Mouse (Mus musculus): ENCODE measurements around the gene Slit1. TPM values are rescaled to one million over a fixed set of nuclear protein-coding genes. Genes with fewer than 3 reads are reported as not detected.

Slit1 gene
- polyA plus RNA-seq, 1 experiment: 28.3 TPM

- DNase-seq (ENCODE audit: extremely low spot score in 1 of 2, low spot score in 1 of 2): peak in 1 of 2 experiments; percentile 64
Measured at GRCm38 (mm10) chr19:41693727-41694126, 49.7 kb downstream of the Slit1 start.

GRCm38 (mm10) chr19:41690064-41690463, 53.4 kb downstream of the Slit1 start:
- DNase-seq (ENCODE audit: extremely low spot score in 1 of 2, low spot score in 1 of 2): no peak

DNA sequence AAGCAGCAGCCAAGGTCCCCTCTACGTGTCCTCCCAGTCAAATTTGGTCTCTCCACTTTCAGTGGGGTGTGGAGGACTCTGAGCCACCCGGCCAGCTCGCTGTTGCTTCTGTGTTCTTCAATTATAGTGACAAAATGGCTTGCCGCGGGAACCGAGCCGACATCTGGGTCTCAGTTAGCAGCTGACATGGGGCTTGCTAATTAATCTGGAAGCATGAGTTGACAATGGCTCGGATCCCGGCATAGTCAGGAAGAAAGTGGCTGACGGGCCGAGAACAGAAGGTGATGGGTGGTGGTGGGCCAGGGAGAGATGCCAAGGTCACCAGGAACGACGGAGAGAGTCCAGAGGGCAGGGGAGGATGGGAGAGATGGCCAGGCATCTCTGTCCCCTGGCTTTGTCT, 55.2 kb downstream of the Slit1 start:
- no peak for DNase-seq (ENCODE audit: extremely low spot score in 1 of 2, low spot score in 1 of 2)

DNA sequence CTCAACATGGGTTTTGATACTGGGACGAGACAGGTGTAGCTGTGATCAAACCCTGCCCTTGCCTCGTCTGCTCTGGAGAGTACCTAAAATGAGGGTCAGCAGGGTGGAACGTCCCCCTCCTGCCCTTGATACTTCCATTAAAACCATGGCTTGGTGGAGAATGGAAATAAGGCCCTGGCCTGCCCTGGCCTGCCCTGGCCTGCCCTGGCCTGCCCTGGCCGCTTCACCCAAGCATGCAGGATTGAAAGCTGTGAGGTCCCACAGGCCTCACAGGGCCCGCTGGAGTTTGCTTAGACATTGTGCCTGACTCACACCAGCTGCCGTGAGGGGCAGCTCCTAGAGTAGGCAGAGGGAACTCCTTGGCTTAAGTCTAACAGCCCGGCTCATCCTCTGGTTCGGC, 55.6 kb downstream of the Slit1 start:
- DNase-seq (ENCODE audit: extremely low spot score in 1 of 2, low spot score in 1 of 2): no peak

DNA sequence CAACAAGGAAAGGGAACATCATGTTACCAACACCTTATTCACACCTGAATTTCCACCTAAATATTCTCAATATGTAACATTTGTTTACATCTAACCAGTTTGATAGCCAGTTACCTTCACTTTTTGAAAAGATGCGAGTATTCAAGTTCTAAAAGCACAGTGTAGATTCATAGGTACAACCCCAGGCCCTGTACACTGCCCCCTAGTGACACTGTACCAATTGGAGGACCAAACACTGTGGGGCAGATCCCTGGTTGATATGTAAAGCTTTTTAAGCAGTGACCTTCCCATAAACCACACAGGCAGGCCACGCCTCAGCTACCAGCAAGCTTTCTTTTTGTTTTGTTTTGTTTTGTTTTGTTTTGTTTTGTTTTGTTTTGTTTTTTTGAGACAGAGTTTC, 57.3 kb downstream of the Slit1 start:
- no peak for DNase-seq (ENCODE audit: extremely low spot score in 1 of 2, low spot score in 1 of 2)

DNA sequence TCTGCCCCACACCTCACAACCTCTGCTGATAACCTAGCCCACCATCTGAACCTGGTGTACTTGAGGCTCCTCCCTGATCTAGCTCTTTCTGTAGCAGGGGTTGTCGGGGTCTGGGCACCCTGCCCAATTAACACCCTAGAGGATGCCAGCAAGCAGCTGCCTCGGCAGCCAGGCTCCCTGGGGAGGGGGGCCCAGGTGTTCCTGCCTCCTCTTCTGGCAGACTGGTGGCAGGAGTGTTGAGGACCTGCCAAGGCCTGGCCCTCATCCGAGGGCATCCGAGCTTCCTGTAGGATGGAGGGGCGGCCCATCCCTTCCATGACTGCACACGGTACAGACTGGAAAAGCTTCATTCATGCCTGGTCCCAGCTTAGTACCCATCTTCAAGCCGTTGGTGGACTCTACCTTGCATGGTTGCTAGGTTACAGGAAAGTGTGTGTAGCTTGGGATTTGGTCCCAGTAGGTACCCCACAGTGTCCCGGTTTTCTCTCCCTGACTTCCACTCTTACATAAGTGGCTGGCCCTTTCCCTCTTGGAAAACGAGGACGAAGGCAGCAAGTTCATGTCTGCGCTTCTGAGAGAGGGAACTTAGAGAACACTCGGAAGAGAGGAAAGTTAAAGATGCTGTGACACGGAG, 57.9 kb downstream of the Slit1 start:
- no peak for DNase-seq (ENCODE audit: extremely low spot score in 1 of 2, low spot score in 1 of 2)

DNA sequence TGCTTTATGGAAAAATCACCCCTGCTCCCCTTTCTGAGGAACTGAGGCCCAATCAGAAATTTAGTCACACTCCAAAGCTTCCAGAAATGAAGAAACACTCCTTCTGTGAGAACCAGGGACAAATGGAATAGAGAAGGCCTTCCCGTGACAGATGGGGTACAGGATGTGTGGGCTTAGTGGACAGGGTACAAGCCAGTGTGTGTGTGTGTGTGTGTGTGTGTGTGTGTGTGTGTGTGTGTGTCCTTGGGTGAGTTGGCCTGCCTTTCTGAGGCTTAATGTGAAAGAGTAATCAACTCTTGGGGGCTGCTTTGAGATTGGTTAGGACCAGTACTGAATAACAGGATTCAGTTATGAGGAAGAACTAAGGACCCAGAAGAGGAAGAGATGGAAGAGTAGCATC, 58.6 kb downstream of the Slit1 start:
- no peak for DNase-seq (ENCODE audit: extremely low spot score in 1 of 2, low spot score in 1 of 2)

GRCm38 (mm10) chr19:41683951-41684350, 59.5 kb downstream of the Slit1 start:
- no peak for DNase-seq (ENCODE audit: extremely low spot score in 1 of 2, low spot score in 1 of 2)

DNA sequence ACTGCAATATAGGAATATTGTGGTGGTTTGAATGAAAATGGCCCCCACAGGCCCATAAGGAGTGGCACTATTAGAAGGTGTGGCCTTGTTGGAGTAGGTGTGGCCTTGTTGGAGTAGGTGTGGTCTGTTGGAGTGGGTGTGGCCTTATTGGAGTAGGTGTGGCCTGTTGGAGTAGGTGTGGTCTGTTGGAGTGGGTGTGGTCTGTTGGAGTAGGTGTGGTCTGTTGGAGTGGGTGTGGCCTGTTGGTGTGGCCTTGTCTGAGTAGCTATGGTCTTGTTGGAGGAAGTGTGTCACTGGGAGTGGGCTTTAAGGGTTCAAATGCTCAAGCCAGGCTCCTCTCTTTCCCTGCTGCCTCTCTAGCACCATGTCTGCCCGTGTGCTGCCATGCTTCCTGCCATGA, 63.2 kb downstream of the Slit1 start:
- no peak for DNase-seq (ENCODE audit: extremely low spot score in 1 of 2, low spot score in 1 of 2)

DNA sequence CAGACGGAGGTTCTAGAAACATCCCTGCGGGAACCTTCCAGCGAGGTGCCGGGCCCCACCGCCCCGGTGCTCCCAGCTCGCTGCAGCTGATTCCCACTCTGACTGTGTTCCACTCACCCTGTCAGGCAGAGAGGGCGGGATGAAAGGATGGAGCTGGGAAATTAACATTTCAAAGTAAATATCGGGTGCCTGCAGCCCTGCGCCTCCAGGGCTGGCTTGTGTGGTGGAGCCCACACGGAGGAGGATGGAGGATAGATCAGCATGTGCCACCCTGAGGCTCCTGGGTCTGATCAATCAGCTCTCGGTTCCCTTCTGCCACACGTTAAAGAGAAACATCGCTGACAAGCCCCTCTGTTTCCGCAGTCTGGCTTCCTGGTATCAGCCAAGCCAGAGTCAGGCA, 64.4 kb downstream of the Slit1 start:
- no peak for DNase-seq (ENCODE audit: extremely low spot score in 1 of 2, low spot score in 1 of 2)

- DNase-seq (ENCODE audit: extremely low spot score in 1 of 2, low spot score in 1 of 2): no peak
Measured at GRCm38 (mm10) chr19:41677575-41677974, 65.9 kb downstream of the Slit1 start.

GRCm38 (mm10) chr19:41675583-41675982, 67.9 kb downstream of the Slit1 start:
- no peak for DNase-seq (ENCODE audit: extremely low spot score in 1 of 2, low spot score in 1 of 2)

- no peak for DNase-seq (ENCODE audit: extremely low spot score in 1 of 2, low spot score in 1 of 2)
Measured at GRCm38 (mm10) chr19:41674366-41674765, 69.1 kb downstream of the Slit1 start.

DNA sequence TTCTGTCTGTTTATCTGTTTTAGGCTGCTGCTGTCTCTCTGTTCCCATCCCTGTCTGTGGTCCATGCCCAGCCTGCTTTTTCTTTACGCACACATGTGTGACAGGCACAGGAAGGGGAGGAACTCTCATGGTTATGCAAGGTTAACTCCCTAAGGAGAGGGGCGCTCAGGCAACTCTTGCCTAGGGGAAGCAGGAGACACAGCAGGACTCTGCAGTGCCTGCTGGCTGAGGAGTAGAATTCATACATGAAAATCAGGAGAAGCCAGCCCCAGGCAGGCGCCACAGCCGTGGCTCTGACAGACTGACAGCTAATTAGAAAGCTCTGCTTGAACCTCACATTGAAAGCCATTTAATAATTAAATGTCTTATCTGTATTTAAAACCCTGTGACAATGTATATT, 70.6 kb downstream of the Slit1 start:
- no peak for DNase-seq (ENCODE audit: extremely low spot score in 1 of 2, low spot score in 1 of 2)

GRCm38 (mm10) chr19:41670931-41671330, 72.5 kb downstream of the Slit1 start:
- no peak for DNase-seq (ENCODE audit: extremely low spot score in 1 of 2, low spot score in 1 of 2)

- no peak for DNase-seq (ENCODE audit: extremely low spot score in 1 of 2, low spot score in 1 of 2)
Measured at GRCm38 (mm10) chr19:41670473-41670872, 73.0 kb downstream of the Slit1 start.

DNA sequence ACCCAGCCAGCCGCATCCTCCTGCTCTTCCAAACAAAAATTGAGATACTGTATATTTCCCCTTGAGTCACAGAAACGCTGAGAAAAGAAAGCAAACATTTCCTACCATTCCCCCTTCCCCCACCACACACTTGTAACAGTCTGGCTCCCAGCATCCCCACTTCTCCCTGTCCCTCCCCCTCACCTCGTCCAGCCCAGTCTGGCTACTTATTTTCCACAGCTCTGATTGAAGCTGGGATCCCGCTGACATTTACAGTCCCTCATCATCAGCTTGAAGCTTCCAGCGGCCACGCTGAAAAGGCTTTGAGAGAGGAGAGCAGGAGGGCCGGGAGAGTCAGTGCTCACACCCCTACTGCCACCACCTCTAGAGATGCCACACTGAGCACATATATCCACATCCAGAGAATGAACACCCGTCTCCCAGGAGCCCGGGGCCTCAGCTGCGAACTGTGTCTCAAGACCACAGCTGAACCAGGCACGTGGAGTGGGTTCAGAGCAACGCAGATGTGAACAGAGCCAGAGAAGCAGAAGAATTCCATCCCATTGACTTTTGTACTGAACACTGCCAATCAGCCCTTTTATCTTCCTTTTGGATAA, 73.6 kb downstream of the Slit1 start:
- no peak for DNase-seq (ENCODE audit: extremely low spot score in 1 of 2, low spot score in 1 of 2)

- no peak for DNase-seq (ENCODE audit: extremely low spot score in 1 of 2, low spot score in 1 of 2)
Measured at GRCm38 (mm10) chr19:41667591-41667990, 75.9 kb downstream of the Slit1 start.

DNA sequence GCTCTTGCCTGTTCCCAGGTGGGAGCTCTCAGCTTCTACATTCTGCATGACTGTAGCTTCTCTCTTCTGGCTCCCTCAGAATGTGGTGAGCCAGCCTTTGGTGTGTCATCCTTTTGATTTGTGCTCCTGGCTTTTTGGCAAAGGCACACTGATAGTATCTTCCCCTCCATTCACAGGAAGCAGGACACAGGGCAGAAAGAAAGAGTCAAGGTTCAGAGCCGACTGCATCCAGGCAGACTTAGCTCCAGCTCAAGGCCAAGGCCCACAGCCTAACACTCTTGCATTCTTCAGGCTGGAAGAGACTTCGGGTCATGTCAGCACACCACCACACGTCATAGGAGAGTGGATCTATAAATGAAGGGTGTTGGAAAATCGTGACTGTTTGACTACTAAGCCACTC, 77.5 kb downstream of the Slit1 start:
- DNase-seq (ENCODE audit: extremely low spot score in 1 of 2, low spot score in 1 of 2): no peak

DNA sequence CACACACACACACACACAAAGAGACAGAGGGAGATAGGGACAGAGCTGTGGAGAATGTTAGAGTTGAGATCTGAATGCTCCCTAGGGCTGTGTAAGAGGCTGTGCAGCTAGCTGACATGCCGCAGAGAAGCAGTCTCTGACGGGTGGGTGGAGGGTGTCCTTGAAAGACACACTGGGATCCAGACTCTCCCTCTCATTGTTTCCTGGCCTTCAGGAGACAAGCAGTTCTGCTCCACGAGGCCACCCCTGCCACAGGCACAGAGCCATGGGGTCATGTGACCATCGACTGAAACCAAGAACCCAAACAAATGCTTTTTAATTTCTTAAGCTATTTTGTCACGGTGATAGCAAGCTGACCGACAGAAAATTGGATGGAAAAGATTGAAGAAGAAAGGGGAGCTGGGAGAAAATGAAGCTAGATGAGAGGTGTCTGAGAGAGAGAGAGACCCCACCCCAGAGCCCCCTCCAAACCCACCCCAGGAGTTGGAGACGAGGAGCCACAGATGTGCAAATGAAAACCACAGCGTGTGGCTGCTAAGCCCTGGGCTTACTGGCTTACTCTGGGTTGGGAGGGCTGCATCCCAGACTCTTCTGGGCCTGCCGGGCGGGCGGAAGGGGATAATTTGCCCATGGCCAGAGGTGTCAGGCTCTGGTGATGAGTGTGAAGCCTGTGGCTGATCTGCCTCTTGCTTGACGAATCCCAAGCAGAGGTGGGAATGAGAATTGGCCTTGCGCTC, 79.8 kb downstream of the Slit1 start:
- DNase-seq (ENCODE audit: extremely low spot score in 1 of 2, low spot score in 1 of 2): no peak

DNA sequence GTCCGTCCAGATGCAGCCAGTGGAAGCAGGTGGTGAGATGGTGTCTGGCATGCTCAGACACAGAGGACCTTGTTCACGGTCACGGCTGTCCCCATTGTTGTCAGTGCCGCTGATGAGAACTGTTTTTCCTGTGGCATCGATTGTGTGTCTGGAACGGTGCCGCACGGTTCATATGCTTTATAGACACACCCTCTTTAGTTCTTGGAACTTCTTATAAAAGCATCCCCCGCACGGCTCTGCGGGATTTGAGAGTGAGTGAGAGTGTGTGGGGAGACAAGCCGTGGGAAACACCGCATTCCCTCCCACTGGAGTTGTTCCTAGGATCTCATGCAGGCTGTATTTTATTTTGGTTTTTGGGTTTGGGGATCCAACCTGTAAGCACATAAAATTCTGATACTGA, 82.0 kb downstream of the Slit1 start:
- peak in 1 of 2 experiments; percentile 65 for DNase-seq (ENCODE audit: extremely low spot score in 1 of 2, low spot score in 1 of 2)

DNA sequence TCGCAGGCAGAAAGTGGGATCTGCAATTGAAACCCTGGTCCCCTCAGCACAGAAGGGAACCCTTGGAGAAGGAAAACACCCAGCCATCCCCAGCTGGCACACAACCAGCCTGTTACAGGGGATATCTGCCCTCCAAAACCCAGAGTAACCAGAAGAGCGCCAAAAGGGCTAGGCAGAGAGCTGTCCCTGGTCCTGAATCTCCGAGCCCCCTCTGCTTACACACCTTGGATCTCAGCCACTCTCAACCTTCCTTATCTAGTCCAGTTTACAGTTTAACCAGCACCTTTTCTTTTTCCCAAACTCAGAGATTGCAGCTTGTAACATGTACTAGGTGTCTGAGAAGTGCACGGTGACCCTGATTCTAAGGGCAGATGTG, 82.5 kb downstream of the Slit1 start:
- no peak for DNase-seq (ENCODE audit: extremely low spot score in 1 of 2, low spot score in 1 of 2)

Data from frontal cortex, adult 2 months (tissue).